8 mouse cellular contexts compared by ENCODE assay signal in genomic region chr2:91965417-91965816, GRCm38 (mm10). TPM values are rescaled to one million over a fixed set of nuclear protein-coding genes. Genes with fewer than 3 reads are reported as not detected.
A peak's percentile ranks its signal among the peaks of the same experiment; 100 is the strongest.
DNase-seq lines count a peak whose midpoint lies in the region; ATAC-seq lines count a peak whose summit lies in the region.

No protein-coding gene starts in this region.

- WGBS in embryonic facial prominence, embryonic 13.5 days: 17% methylated on average over 20 of the region's 20 CpGs
- WGBS in hindbrain, embryonic 10.5 days: 11% methylated on average over 20 of the region's 20 CpGs
- WGBS in limb, embryonic 13.5 days: 15% methylated on average over 20 of the region's 20 CpGs
- 15% methylated on average over 20 of the region's 20 CpGs for WGBS in midbrain, embryonic 12.5 days

- no peaks in the 10 kb centered on the region for H3K9me3 ChIP-seq in embryonic facial prominence, embryonic 13.5 days
- H3K9me3 ChIP-seq in hindbrain, embryonic 10.5 days: no peaks in the 10 kb centered on the region
- H3K9me3 ChIP-seq in limb, embryonic 13.5 days: no peaks in the 10 kb centered on the region
- H3K9me3 ChIP-seq in midbrain, embryonic 12.5 days: no peaks in the 10 kb centered on the region

- peak overlapping the region; percentile 88 for H3K4me3 ChIP-seq in embryonic facial prominence, embryonic 13.5 days
- H3K4me3 ChIP-seq in hindbrain, embryonic 10.5 days: peak overlapping the region; percentile 34
- peak overlapping the region; percentile 91 for H3K4me3 ChIP-seq in limb, embryonic 13.5 days
- H3K4me3 ChIP-seq in midbrain, embryonic 12.5 days: no peak overlapping the region

- H3K27me3 ChIP-seq in embryonic facial prominence, embryonic 13.5 days: peaks cover 5% of the 10 kb centered on the region
- H3K27me3 ChIP-seq in hindbrain, embryonic 10.5 days (ENCODE audit: insufficient read depth, poor library complexity, severe bottlenecking): peaks cover 44% of the 10 kb centered on the region
- H3K27me3 ChIP-seq in limb, embryonic 13.5 days: 0 out of 2 replicates have a peak, but pooled peaks cover 6% of the 10 kb centered on the region
- H3K27me3 ChIP-seq in midbrain, embryonic 12.5 days: peaks cover 35% of the 10 kb centered on the region

- peak; percentile 84 for DNase-seq in layer of hippocampus, adult 9-11 months
- DNase-seq in layer of hippocampus, adult 9-10 months (ENCODE audit: low spot score): no peak
- DNase-seq in hindbrain, embryonic 10.5 days (ENCODE audit: low spot score): peak; percentile 38
- DNase-seq in thymus, postnatal 14 days: peak; percentile 67
- DNase-seq in right cerebral cortex, postnatal 4 days: no peak

- no peaks in the 10 kb centered on the region for H3K36me3 ChIP-seq in embryonic facial prominence, embryonic 13.5 days
- H3K36me3 ChIP-seq in hindbrain, embryonic 10.5 days: peaks cover 3% of the 10 kb centered on the region; the same call in 1 of the 2 replicates
- H3K36me3 ChIP-seq in limb, embryonic 13.5 days: 0 out of 2 replicates have a peak, but pooled peaks cover under 1% of the 10 kb centered on the region
- no peaks in the 10 kb centered on the region for H3K36me3 ChIP-seq in midbrain, embryonic 12.5 days

- H3K27ac ChIP-seq in embryonic facial prominence, embryonic 13.5 days: peak overlapping the region; percentile 80
- H3K27ac ChIP-seq in hindbrain, embryonic 10.5 days: peak overlapping the region; percentile 64
- H3K27ac ChIP-seq in limb, embryonic 13.5 days: peak overlapping the region; percentile 58
- no peak overlapping the region for H3K27ac ChIP-seq in midbrain, embryonic 12.5 days (replicated peaks)

- peak overlapping the region; percentile 91 for H3K4me2 ChIP-seq in embryonic facial prominence, embryonic 13.5 days
- H3K4me2 ChIP-seq in limb, embryonic 13.5 days (replicated peaks): peak overlapping the region; percentile 87
- peak overlapping the region; percentile 21 for H3K4me2 ChIP-seq in midbrain, embryonic 12.5 days (replicated peaks)

- peak overlapping the region; percentile 62; the same call in 1 of the 2 replicates for H3K9ac ChIP-seq in embryonic facial prominence, embryonic 13.5 days
- peak overlapping the region; percentile 55 for H3K9ac ChIP-seq in limb, embryonic 13.5 days
- H3K9ac ChIP-seq in midbrain, embryonic 12.5 days (replicated peaks): peak overlapping the region; percentile 44; the same call in 1 of the 2 replicates

- peaks cover 40% of the 10 kb centered on the region for H3K4me1 ChIP-seq in embryonic facial prominence, embryonic 13.5 days
- peaks cover 48% of the 10 kb centered on the region for H3K4me1 ChIP-seq in hindbrain, embryonic 10.5 days (replicated peaks)
- peaks cover 34% of the 10 kb centered on the region for H3K4me1 ChIP-seq in limb, embryonic 13.5 days
- H3K4me1 ChIP-seq in midbrain, embryonic 12.5 days: peaks cover 17% of the 10 kb centered on the region

- no peak for ATAC-seq in embryonic facial prominence, embryonic 13.5 days (ENCODE audit: insufficient number of reproducible peaks, insufficient read depth, low FRiP score, low TSS enrichment, low read depth)
- no peak for ATAC-seq in limb, embryonic 13.5 days (ENCODE audit: low FRiP score, low read depth)
- no peak for ATAC-seq in midbrain, embryonic 12.5 days (ENCODE audit: low FRiP score, low read depth)

RNA-seq across cellular contexts. Expression of gene Dgkz, which starts 10.2 kb away (rescaled TPM):
- 34.2 and 41.9 TPM in 2 replicates for polyA plus RNA-seq in embryonic facial prominence, embryonic 13.5 days (2015; fragmentation: Nextera tagmentation; extraction: Ambion mirVana)
- 36.3 and 39.4 TPM in 2 replicates for polyA plus RNA-seq in hindbrain, embryonic 10.5 days (2016; fragmentation: Nextera tagmentation; extraction: Ambion mirVana)
- polyA plus RNA-seq in limb, embryonic 13.5 days (2015; fragmentation: Nextera tagmentation; extraction: Ambion mirVana): 33.0 and 34.0 TPM in 2 replicates
- polyA plus RNA-seq in midbrain, embryonic 12.5 days (2016; fragmentation: Nextera tagmentation; extraction: Ambion mirVana): 24.5 and 26.1 TPM in 2 replicates

RNA-seq across cellular contexts. Expression of gene Gm9821, which starts 19.9 kb away (rescaled TPM):
- polyA plus RNA-seq in embryonic facial prominence, embryonic 13.5 days (2015; fragmentation: Nextera tagmentation; extraction: Ambion mirVana): 0.39 and 0.61 TPM in 2 replicates
- 0.18 and 0.25 TPM in 2 replicates for polyA plus RNA-seq in hindbrain, embryonic 10.5 days (2016; fragmentation: Nextera tagmentation; extraction: Ambion mirVana)
- polyA plus RNA-seq in limb, embryonic 13.5 days (2015; fragmentation: Nextera tagmentation; extraction: Ambion mirVana): 0.27 and 0.61 TPM in 2 replicates
- polyA plus RNA-seq in midbrain, embryonic 12.5 days (2016; fragmentation: Nextera tagmentation; extraction: Ambion mirVana): 0.37 TPM in 2 replicates

RNA-seq across cellular contexts. Expression of gene Mdk, which starts 33.3 kb away (rescaled TPM):
- 1,381 and 1,602 TPM in 2 replicates for polyA plus RNA-seq in embryonic facial prominence, embryonic 13.5 days (2015; fragmentation: Nextera tagmentation; extraction: Ambion mirVana)
- 1,375 and 1,717 TPM in 2 replicates for polyA plus RNA-seq in hindbrain, embryonic 10.5 days (2016; fragmentation: Nextera tagmentation; extraction: Ambion mirVana)
- 1,939 and 1,982 TPM in 2 replicates for polyA plus RNA-seq in limb, embryonic 13.5 days (2015; fragmentation: Nextera tagmentation; extraction: Ambion mirVana)
- polyA plus RNA-seq in midbrain, embryonic 12.5 days (2016; fragmentation: Nextera tagmentation; extraction: Ambion mirVana): 672 and 763 TPM in 2 replicates

RNA-seq across cellular contexts. Expression of gene Chrm4, which starts 38.4 kb away (rescaled TPM):
- polyA plus RNA-seq in embryonic facial prominence, embryonic 13.5 days (2015; fragmentation: Nextera tagmentation; extraction: Ambion mirVana): 0.18 and 0.32 TPM in 2 replicates
- 0.48 and 0.95 TPM in 2 replicates for polyA plus RNA-seq in hindbrain, embryonic 10.5 days (2016; fragmentation: Nextera tagmentation; extraction: Ambion mirVana)
- polyA plus RNA-seq in limb, embryonic 13.5 days (2015; fragmentation: Nextera tagmentation; extraction: Ambion mirVana): 0.38 and 0.78 TPM in 2 replicates
- 0.31 and 0.56 TPM in 2 replicates for polyA plus RNA-seq in midbrain, embryonic 12.5 days (2016; fragmentation: Nextera tagmentation; extraction: Ambion mirVana)

RNA-seq across cellular contexts. Expression of gene Creb3l1, which starts 58.9 kb away (rescaled TPM):
- 11.6 and 13.4 TPM in 2 replicates for polyA plus RNA-seq in embryonic facial prominence, embryonic 13.5 days (2015; fragmentation: Nextera tagmentation; extraction: Ambion mirVana)
- polyA plus RNA-seq in hindbrain, embryonic 10.5 days (2016; fragmentation: Nextera tagmentation; extraction: Ambion mirVana): 1.00 and 1.9 TPM in 2 replicates
- 10.1 and 10.9 TPM in 2 replicates for polyA plus RNA-seq in limb, embryonic 13.5 days (2015; fragmentation: Nextera tagmentation; extraction: Ambion mirVana)
- 2.5 TPM in 2 replicates for polyA plus RNA-seq in midbrain, embryonic 12.5 days (2016; fragmentation: Nextera tagmentation; extraction: Ambion mirVana)

Comparison
In these comparisons a context has a peak if more than half of its experiments do, and no peak if none do; other contexts are left out.
1. DNase-seq: peak in layer of hippocampus, adult 9-11 months (single experiment), hindbrain, embryonic 10.5 days (single experiment) and thymus, postnatal 14 days (single experiment); none in layer of hippocampus, adult 9-10 months (single experiment) and right cerebral cortex, postnatal 4 days (single experiment).
2. H3K4me2 ChIP-seq: peak in every context shown above with its lines; median percentile 91 in embryonic facial prominence, embryonic 13.5 days; 87 in limb, embryonic 13.5 days; 21 in midbrain, embryonic 12.5 days.
3. Peak in every context shown above with its lines, with median percentiles within 50 percentile points of each other: H3K9ac ChIP-seq.